Mouse (Mus musculus): ENCODE measurements around the gene Alox12e. TPM values are rescaled to one million over a fixed set of nuclear protein-coding genes. Genes with fewer than 3 reads are reported as not detected.

Alox12e gene
- polyA plus RNA-seq, 1 experiment from 2014 or later: not detected

- no peak overlapping the region for H3K4me2 ChIP-seq (ENCODE audit: low read depth, low read length)
- no peak overlapping the region for H3K9ac ChIP-seq (ENCODE audit: low read length)
- H3K4me3 ChIP-seq (replicated peaks; ENCODE audit: low read length): no peak overlapping the region
- no peaks in the 10 kb centered on the region for H3K36me3 ChIP-seq (ENCODE audit: control insufficient read depth, insufficient read depth, low read length)
- H3K27ac ChIP-seq (ENCODE audit: low read length): no peak overlapping the region
- H3K4me1 ChIP-seq (ENCODE audit: control insufficient read depth, insufficient read depth, low read length): no peaks in the 10 kb centered on the region
- no peaks in the 10 kb centered on the region for H3K9me3 ChIP-seq (replicated peaks; ENCODE audit: control insufficient read depth, low read length)
- 62% methylated on average over 7 of the region's 7 CpGs for WGBS
- no peak for ATAC-seq (ENCODE audit: insufficient read depth, low FRiP score)
- H3K27me3 ChIP-seq (ENCODE audit: control insufficient read depth, insufficient read depth, low read length): no peaks in the 10 kb centered on the region
Observed at GRCm38 (mm10) chr11:70271641-70272040, 50.8 kb downstream of the Alox12e start.

GRCm38 (mm10) chr11:70266405-70266804 is 56.0 kb downstream of the Alox12e start:
- no peak for ATAC-seq (ENCODE audit: insufficient read depth, low FRiP score)
- no peaks in the 10 kb centered on the region for H3K36me3 ChIP-seq (ENCODE audit: control insufficient read depth, insufficient read depth, low read length)
- H3K27me3 ChIP-seq (ENCODE audit: control insufficient read depth, insufficient read depth, low read length): no peaks in the 10 kb centered on the region
- no peak overlapping the region for H3K9ac ChIP-seq (ENCODE audit: low read length)
- H3K4me3 ChIP-seq (replicated peaks; ENCODE audit: low read length): no peak overlapping the region
- H3K4me2 ChIP-seq (ENCODE audit: low read depth, low read length): no peak overlapping the region
- peaks cover 7% of the 10 kb centered on the region; the same call in 1 of the 2 replicates for H3K4me1 ChIP-seq (ENCODE audit: control insufficient read depth, insufficient read depth, low read length)
- peak overlapping the region; percentile 60 for H3K27ac ChIP-seq (ENCODE audit: low read length)
- no peaks in the 10 kb centered on the region for H3K9me3 ChIP-seq (replicated peaks; ENCODE audit: control insufficient read depth, low read length)
- 74% methylated on average over 1 of the region's 1 CpGs for WGBS

- no peaks in the 10 kb centered on the region for H3K9me3 ChIP-seq (replicated peaks; ENCODE audit: control insufficient read depth, low read length)
- no peak for ATAC-seq (ENCODE audit: insufficient read depth, low FRiP score)
- WGBS: 50% methylated on average over 4 of the region's 4 CpGs
- peaks cover 7% of the 10 kb centered on the region; the same call in 1 of the 2 replicates for H3K4me1 ChIP-seq (ENCODE audit: control insufficient read depth, insufficient read depth, low read length)
- H3K27me3 ChIP-seq (ENCODE audit: control insufficient read depth, insufficient read depth, low read length): no peaks in the 10 kb centered on the region
- H3K9ac ChIP-seq (ENCODE audit: low read length): no peak overlapping the region
- peak overlapping the region; percentile 77 for H3K27ac ChIP-seq (ENCODE audit: low read length)
- no peaks in the 10 kb centered on the region for H3K36me3 ChIP-seq (ENCODE audit: control insufficient read depth, insufficient read depth, low read length)
- H3K4me2 ChIP-seq (ENCODE audit: low read depth, low read length): no peak overlapping the region
- H3K4me3 ChIP-seq (replicated peaks; ENCODE audit: low read length): no peak overlapping the region
Observed at GRCm38 (mm10) chr11:70265819-70266218, 56.6 kb downstream of the Alox12e start.

Other genes starting within 250 kb of the Alox12e start
- gene Asgr2, start 230.0 kb downstream of the Alox12e start, polyA plus RNA-seq (2015; fragmentation: Nextera tagmentation; extraction: Ambion mirVana): 0.71 and 0.72 TPM in 2 replicates
- 1.4 and 1.6 TPM in 2 replicates for gene Mgl2, start 192.3 kb downstream of the Alox12e start, polyA plus RNA-seq (2015; fragmentation: Nextera tagmentation; extraction: Ambion mirVana)
- 1.1 and 1.3 TPM in 2 replicates for gene Clec10a, start 166.4 kb downstream of the Alox12e start, polyA plus RNA-seq (2015; fragmentation: Nextera tagmentation; extraction: Ambion mirVana)
- gene Slc16a11, start 109.9 kb downstream of the Alox12e start, polyA plus RNA-seq (2015; fragmentation: Nextera tagmentation; extraction: Ambion mirVana): 1.5 and 1.9 TPM in 2 replicates
- 9.4 and 10.5 TPM in 2 replicates for gene Slc16a13, start 101.6 kb downstream of the Alox12e start, polyA plus RNA-seq (2015; fragmentation: Nextera tagmentation; extraction: Ambion mirVana)
- 12.1 and 13.9 TPM in 2 replicates for gene Bcl6b, start 92.8 kb downstream of the Alox12e start, polyA plus RNA-seq (2015; fragmentation: Nextera tagmentation; extraction: Ambion mirVana)
- 119 and 132 TPM in 2 replicates for gene 0610010K14Rik, start 84.7 kb downstream of the Alox12e start, polyA plus RNA-seq (2015; fragmentation: Nextera tagmentation; extraction: Ambion mirVana)
- 9.6 and 10.2 TPM in 2 replicates for gene Gm21988, start 82.8 kb downstream of the Alox12e start, polyA plus RNA-seq (2015; fragmentation: Nextera tagmentation; extraction: Ambion mirVana)
- 207 and 226 TPM in 2 replicates for gene Rnasek, start 82.8 kb downstream of the Alox12e start, polyA plus RNA-seq (2015; fragmentation: Nextera tagmentation; extraction: Ambion mirVana)
- gene Alox12, start 67.3 kb downstream of the Alox12e start, polyA plus RNA-seq (2015; fragmentation: Nextera tagmentation; extraction: Ambion mirVana): 17.8 and 21.0 TPM in 2 replicates
- 12.7 and 19.7 TPM in 2 replicates for gene Alox15, start 29.4 kb upstream of the Alox12e start, polyA plus RNA-seq (2015; fragmentation: Nextera tagmentation; extraction: Ambion mirVana)
- gene Pelp1, start 87.4 kb upstream of the Alox12e start, polyA plus RNA-seq (2015; fragmentation: Nextera tagmentation; extraction: Ambion mirVana): 32.0 and 32.2 TPM in 2 replicates
- 14.7 and 14.8 TPM in 2 replicates for gene Arrb2, start 110.0 kb upstream of the Alox12e start, polyA plus RNA-seq (2015; fragmentation: Nextera tagmentation; extraction: Ambion mirVana)
- 37.4 and 37.9 TPM in 2 replicates for gene Med11, start 129.3 kb upstream of the Alox12e start, polyA plus RNA-seq (2015; fragmentation: Nextera tagmentation; extraction: Ambion mirVana)
- 0.45 and 0.97 TPM in 2 replicates for gene Zmynd15, start 136.8 kb upstream of the Alox12e start, polyA plus RNA-seq (2015; fragmentation: Nextera tagmentation; extraction: Ambion mirVana)
- 9.0 and 10.5 TPM in 2 replicates for gene Cxcl16, start 137.4 kb upstream of the Alox12e start, polyA plus RNA-seq (2015; fragmentation: Nextera tagmentation; extraction: Ambion mirVana)
- 58.3 and 60.0 TPM in 2 replicates for gene Tm4sf5, start 182.6 kb upstream of the Alox12e start, polyA plus RNA-seq (2015; fragmentation: Nextera tagmentation; extraction: Ambion mirVana)
- 0.36 and 0.92 TPM in 2 replicates for gene Vmo1, start 192.0 kb upstream of the Alox12e start, polyA plus RNA-seq (2015; fragmentation: Nextera tagmentation; extraction: Ambion mirVana)
- gene Gltpd2, start 196.6 kb upstream of the Alox12e start, polyA plus RNA-seq (2015; fragmentation: Nextera tagmentation; extraction: Ambion mirVana): 1.9 and 2.0 TPM in 2 replicates
- gene Psmb6, start 202.7 kb upstream of the Alox12e start, polyA plus RNA-seq (2015; fragmentation: Nextera tagmentation; extraction: Ambion mirVana): 614 and 657 TPM in 2 replicates
- gene Gm40193, start 210.3 kb upstream of the Alox12e start, polyA plus RNA-seq (2015; fragmentation: Nextera tagmentation; extraction: Ambion mirVana): not detected in 2 replicates
- gene Pld2, start 217.4 kb upstream of the Alox12e start, polyA plus RNA-seq (2015; fragmentation: Nextera tagmentation; extraction: Ambion mirVana): 17.8 and 21.5 TPM in 2 replicates
- 12.5 and 13.0 TPM in 2 replicates for gene Mink1, start 240.3 kb upstream of the Alox12e start, polyA plus RNA-seq (2015; fragmentation: Nextera tagmentation; extraction: Ambion mirVana)

All from stomach, embryonic 16.5 days (tissue).